Mouse (Mus musculus) cerebellum, adult 11 months (tissue): ENCODE measurements around the gene Hoxc6.

ENCODE experiments used
- DNase-seq: peaks from one replicate; pipeline ENCODE4 v3.0.0; 2022

Gene Hoxc6

DNA sequence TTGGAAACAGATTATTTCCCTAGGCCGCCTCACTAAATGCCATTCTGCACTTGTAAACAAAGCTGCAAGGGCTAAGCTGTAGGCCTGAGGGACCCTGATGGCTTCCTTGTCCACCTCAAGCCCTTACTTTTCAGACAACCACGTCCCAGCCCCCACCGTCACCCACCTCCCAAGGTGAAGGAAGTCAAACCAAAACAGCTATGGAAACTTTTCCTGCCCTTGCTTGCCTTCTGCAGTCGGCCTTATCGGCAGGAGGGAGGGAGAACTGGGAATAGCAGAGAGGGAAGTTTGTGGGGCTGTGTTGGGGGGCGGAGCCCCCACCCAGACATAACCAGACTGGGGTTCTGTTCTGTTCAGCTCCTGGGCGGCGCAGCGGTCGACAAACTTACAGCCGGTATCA, 5.9 kb upstream of the Hoxc6 start:
- DNase-seq = no peak

DNA sequence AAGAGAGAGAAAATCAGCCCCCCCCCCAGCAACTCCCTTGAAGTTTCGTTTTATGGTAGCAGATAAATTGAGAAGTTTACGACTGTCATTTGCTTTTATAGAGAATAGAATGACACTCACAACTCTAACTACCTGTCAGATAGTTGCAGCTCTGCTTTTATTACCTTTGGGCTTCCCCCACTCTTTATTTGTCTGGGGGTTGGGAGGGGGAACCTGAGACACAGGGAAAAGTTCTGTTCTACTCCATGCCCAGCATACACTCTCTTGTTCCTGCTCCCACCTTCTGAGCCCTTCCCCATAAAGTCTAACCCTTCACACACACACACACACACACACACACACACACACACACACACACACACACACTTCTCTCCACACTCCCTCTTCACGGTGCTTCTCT, 5.2 kb upstream of the Hoxc6 start:
- no peak for DNase-seq

- no peak for DNase-seq
Measured at GRCm38 (mm10) chr15:102996548-102996947, 1.5 kb upstream of the Hoxc6 start.

- DNase-seq = no peak
Measured at GRCm38 (mm10) chr15:102997431-102997830, 626 bp upstream of the Hoxc6 start.

- DNase-seq = no peak
Measured at GRCm38 (mm10) chr15:102998608-102999182, 638 bp downstream of the Hoxc6 start.

GRCm38 (mm10) chr15:102999183-102999831, 1.2 kb downstream of the Hoxc6 start:
- DNase-seq = no peak

- no peak for DNase-seq
Measured at GRCm38 (mm10) chr15:102999955-103000354, 1.9 kb downstream of the Hoxc6 start.

- no peak for DNase-seq
Measured at GRCm38 (mm10) chr15:103000501-103000901, 2.4 kb downstream of the Hoxc6 start.

DNA sequence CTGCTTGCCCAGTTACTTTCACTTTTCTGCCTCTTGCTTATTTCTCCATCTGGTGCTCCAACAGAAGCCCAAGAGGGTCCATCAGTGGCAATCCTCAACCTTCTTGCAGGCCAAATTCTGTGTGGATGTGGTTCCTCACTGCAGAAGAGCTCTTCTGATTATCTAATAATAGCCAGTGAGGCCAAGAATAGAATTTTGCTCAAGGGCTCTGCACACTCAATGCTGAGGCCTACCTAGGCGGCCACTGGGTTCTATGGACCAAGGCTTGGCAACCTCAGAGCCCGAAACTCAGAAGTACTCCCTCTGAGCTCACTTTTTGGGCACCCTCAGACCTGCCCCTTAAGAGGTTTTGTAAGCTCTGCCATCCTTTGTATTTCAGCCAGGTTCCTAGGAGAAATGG, 3.3 kb downstream of the Hoxc6 start:
- DNase-seq = no peak

- no peak for DNase-seq
Measured at GRCm38 (mm10) chr15:103002156-103002555, 4.1 kb downstream of the Hoxc6 start.

DNA sequence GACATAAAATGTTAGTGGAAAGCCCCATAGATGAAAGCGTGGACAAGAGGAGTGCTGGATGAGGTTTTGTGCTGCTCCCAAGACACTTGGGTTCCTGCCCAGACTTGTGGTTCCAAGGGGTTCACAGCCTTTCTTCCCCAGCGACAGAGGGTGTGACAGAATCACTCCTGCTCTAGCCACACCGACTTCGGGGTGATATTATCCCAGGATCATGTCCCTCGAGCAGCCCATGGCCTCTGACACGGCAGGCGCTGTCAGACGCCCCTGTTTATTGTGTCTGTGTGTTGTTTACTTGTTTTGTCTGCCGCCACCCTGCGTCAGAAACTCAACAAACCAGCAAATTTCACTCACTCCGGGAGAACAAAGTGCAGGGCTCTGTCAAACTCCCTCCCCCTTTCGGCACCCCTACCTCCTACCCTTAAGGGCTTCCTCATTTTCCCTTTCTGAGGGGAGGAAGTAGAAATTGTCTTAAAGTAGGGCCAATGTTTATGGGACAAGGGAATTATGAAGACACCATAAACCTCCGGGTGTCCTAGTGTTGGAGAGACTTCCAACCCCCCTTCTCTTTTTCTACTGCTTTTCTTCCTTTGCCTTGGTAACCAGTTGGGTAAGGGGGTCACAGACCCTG, 4.9 kb downstream of the Hoxc6 start:
- no peak for DNase-seq

DNA sequence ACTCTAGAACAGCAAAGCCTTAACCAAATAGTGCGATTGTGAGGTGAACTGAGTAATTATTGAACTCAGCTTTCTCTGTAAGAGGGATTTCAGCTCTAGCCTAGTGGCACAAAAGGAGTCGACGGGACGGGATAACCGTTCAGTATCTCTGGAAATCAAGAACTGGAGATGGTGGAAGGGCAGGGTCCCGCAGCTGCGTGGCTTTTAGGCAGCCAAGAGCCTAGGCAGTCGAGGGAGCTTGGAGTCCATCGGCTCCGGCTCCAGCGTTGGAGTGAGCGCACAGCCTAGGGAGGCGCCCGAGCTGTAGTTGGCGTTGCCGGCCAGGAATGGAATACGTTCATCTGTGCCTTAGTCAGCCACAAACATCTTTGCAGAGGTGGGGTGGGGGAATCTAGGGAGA, 7.3 kb downstream of the Hoxc6 start:
- DNase-seq = no peak

DNA sequence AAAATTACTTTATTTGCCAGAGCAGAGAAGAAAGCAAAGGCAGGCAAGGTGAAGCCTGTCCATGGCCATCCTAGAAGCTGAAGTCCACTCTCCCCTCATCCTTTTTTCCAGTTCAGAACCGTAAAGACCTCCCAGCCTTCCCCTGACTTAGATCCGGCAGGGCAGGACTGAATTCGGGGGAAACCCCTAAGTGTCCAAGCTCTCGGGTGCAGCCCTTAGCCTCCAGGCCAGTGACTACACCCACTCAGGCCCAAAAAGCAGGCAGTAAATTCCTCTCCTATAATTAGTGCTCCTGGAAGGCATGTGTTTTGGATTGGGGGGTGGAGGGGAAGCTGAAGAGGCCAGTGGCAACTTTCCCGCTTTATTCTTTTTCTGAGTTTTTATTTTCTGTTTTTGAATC, 7.7 kb downstream of the Hoxc6 start:
- DNase-seq = no peak

DNA sequence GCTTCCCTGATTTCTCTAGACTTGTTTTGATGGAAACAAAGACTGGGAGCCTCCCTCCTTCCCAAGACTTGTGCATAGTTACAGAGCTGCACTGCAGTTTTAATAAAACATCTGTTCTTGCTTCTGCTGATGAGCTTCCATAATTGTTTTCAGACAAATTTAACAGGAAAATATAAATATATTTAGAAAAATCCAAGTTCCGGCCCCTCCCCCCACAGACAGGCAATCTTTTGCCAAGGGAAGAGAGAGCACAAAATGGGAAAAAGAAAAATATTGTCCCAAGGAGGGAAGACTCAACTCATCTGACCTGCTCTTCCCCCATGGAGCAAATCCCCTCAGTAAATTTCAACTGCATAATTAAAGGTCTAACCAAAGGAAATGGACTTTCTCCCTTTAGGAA, 8.3 kb downstream of the Hoxc6 start:
- DNase-seq = no peak

DNA sequence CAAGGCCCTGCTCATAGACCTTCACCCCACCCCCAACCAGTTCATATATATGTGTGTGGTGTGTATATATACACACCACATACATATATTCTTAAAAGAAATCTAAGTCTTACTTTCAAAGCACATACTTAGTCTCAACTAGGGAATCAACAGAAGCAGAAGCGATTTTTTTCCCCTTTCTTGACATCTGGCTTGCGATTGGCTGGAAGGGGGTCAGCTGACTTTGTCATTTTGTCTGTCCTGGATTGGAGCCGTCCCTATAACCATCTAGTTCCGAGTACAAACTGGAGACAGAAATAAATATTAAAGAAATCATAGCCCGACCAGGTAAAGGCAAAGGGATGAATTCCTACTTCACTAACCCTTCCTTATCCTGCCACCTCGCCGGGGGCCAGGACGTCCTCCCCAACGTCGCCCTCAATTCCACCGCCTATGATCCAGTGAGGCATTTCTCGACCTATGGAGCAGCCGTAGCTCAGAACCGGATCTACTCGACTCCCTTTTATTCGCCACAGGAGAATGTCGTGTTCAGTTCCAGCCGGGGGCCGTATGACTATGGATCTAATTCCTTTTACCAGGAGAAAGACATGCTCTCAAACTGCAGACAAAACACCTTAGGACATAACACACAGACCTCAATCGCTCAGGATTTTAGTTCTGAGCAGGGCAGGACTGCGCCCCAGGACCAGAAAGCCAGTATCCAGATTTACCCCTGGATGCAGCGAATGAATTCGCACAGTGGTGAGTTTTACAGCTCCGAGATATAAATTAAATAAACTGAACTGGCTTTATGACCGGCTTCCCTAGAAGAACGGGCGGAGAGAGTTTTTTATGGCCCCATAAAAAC, 11.4 kb downstream of the Hoxc6 start:
- no peak for DNase-seq

DNA sequence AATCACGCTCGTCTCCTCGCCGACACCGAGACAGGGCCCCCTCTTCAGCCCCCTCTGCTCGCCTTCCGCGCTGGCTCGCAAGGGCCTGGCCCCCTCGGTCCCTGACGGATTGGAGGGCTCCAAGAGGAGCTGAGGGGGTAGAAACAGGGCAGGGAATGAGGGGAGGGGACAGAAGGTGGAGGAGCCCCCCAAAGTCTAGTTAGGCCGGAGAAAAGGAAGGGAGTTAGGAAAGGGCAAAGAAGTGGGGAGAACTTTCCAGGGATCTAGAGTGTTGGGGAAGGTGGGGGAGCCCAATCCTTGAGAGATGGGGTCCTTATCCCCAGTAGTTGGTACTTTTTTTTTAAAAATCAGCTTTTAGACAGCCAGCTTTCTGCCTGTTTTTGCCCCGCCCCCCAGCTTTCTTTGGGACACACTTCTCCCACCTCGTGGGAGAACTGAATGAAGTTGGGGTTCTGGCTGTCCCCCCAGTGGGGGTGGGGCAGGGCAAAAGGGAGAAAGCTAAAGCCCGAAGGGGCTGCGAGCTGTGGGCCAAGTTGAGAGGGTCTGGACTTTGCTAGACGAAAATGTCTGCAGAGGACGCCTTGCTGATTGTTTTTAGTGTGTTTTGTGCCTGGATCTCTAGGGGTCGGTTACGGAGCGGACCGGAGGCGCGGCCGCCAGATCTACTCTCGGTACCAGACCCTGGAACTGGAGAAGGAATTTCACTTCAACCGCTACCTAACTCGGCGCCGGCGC, 12.2 kb downstream of the Hoxc6 start:
- no peak for DNase-seq

GRCm38 (mm10) chr15:103010847-103011555, 12.9 kb downstream of the Hoxc6 start:
- no peak for DNase-seq

DNA sequence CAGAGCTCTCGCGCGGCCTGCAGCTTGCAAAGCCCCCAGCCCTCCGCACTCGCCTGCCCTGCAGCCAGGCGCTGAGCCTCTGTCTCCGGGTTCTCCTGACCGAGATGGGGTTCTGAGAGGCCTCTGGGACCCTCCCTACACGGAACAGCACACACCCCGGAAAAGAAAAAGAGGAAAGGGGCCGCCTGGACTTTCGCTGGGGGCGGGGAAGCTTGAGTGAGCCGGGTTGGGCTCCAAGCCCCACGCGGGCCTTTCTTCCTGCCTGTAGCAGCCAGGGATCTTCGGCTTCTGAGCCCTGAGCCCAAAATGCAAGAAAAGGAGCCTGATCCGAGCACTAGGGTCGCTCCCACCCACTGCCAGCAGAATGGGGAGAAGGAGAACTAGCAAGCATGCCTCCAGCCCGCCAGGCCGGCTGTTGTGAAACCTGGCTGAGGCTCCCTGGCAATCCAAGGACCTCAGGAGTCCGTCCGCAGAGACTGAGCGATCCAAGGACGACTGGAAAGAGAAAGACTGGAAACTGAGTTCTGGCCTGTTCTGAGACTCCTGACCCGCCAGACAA, 13.9 kb downstream of the Hoxc6 start:
- no peak for DNase-seq

DNA sequence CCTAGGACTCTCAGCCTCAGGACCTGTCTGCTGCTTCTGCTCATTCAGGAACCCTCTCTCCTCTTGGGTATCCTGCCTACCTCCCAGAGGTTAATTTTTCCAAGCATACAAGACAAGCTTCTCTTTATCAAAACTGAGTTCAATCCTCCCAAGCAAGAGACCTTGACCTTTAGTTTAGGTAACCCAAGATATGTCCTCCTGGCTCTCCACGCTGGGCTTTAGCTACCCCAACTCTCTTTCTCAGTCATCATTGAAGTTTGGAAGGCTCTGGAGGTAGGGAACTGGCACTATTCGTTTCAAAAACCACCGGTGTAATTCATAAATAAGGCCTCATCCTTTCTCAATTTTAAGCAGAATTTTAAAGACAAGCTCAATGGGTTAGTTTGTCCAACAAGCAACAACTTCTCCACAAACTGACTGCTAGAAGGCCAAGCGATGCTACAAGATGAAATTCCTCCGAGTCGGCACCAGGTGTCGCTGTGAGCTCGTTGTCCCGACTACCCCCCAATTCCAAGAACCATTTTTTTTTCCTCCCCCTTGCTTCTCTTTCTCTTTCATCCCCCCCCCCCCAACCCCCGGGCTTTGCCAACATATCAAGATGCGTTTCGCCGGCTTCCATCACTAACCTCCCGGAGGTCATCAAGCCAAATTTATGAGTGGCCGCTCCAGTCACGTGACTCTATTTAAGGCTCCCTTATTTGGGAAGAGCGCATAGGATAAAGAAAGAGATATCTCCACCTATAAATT, 15.4 kb downstream of the Hoxc6 start:
- DNase-seq = no peak

DNA sequence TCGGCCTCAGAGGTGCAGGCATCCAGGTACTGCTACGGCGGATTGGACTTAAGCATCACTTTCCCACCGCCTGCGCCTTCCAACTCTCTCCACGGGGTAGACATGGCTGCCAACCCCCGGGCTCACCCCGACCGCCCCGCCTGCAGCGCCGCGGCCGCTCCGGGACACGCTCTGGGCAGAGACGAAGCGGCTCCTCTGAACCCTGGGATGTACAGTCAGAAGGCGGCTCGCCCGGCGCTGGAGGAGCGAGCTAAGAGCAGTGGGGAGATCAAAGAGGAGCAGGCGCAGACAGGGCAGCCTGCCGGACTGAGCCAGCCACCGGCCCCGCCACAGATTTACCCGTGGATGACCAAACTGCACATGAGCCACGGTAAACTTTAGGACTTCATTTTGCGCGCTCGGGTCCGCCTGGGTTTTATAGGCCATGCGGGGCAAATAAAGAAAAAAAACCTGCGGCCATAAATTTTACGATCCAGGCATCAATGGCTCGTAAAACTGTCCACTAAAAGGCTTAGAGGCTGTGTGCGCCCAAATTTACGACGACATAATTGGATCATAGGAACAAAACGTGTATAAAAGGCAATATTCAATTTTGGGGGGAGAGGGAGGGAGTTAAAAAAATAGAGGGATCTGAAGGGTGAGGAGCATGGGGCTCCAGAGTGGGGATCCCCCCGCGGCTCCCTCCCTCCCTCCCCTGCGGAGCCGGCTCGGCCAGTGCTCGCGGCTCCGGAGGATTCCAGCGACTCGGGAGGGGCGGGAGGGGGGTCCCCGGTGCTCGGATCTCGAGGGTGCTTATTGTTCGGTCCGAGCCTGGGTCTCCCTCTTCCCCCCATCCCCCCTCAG, 16.3 kb downstream of the Hoxc6 start:
- DNase-seq = no peak
